Mouse (Mus musculus) left cerebral cortex, adult 2 months (tissue): ENCODE data around the gene Sorcs2. TPM values are rescaled to one million over a fixed set of nuclear protein-coding genes. Genes with fewer than 3 reads are reported as not detected.
A peak's percentile ranks its signal among the peaks of the same experiment; 100 is the strongest.

Experiments used
- DNase-seq, 2 experiments: peaks; one replicate each; pipeline ENCODE4 v3.0.0; 2021 to 2022; ENCODE audit warnings: low spot score in 2 of 2, mixed read lengths in 1 of 2; ENCODE audit errors: extremely low spot score in 1 of 2
- H3K27ac ChIP-seq: fragments of 200-600 bp; 2 replicates; pipeline ENCODE4 v1.8.1; 2022
- H3K4me3 ChIP-seq: fragments of 200-600 bp; 2 replicates; pipeline ENCODE4 v1.8.1; 2022
- CTCF ChIP-seq: fragments of 200-600 bp; IDR thresholded peaks from 2 replicates; pipeline ENCODE4 v1.8.1; 2022; ENCODE audit warnings: antibody characterized with exemption, mild to moderate bottlenecking, moderate library complexity
- intact Hi-C: fragments of 180-260 bp; cut with DNase I; formaldehyde crosslinking; loops from one replicate; pipeline ENCODE4 v1.15.1; 2025
- total RNA-seq, 2 experiments: library from RNA; stranded (reverse); gene quantifications; 2 replicates each; pipeline ENCODE4 v1.2.3; 2021

Sorcs2 gene
- total RNA-seq, 2 experiments from 2014 or later = 39.3 to 39.7 TPM

DNA sequence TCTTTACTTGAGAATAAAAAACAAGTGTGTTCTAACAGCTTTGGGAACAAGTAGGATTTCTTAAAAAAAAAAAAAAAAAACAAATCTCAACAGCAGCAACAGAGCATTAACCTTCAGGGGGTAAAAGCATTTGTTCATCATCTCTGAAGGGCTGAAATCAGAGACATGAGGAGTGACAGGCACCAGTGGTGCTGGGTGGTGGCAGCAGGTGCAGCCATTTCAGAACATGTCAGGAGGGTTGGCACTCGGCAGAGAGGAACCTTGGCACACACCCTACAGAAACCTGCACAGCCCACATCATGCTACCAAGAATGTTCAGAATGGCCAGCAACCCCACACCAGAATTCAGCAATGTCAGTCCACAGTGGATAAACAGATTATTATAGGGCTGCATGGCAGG is 198.4 kb downstream of the Sorcs2 start:
- no peak for DNase-seq
- no peak overlapping the region for H3K4me3 ChIP-seq
- TF ChIP-seq CTCF = no peak
- H3K27ac ChIP-seq = no peak overlapping the region
- intact Hi-C loops = no loop called here

GRCm38 (mm10) chr5:36195436-36195835 is 202.5 kb downstream of the Sorcs2 start:
- no peak for TF ChIP-seq CTCF
- intact Hi-C loops = no loop called here

GRCm38 (mm10) chr5:36194631-36195030 is 203.3 kb downstream of the Sorcs2 start:
- intact Hi-C loops = no loop called here
- TF ChIP-seq CTCF = no peak

More at GRCm38 (mm10) chr5:36195436-36195835, 202.5 kb downstream of the Sorcs2 start:
- DNase-seq = no peak
- Histone ChIP-seq H3K4me3 (no peak overlapping the region), H3K27ac (no peak overlapping the region)

GRCm38 (mm10) chr5:36192677-36193076 is 205.3 kb downstream of the Sorcs2 start:
- DNase-seq = no peak
- no peak overlapping the region for H3K27ac ChIP-seq
- intact Hi-C loops = no loop called here
- no peak for TF ChIP-seq CTCF
- no peak overlapping the region for H3K4me3 ChIP-seq

More at GRCm38 (mm10) chr5:36194631-36195030, 203.3 kb downstream of the Sorcs2 start:
- no peak overlapping the region for H3K4me3 ChIP-seq
- DNase-seq = no peak
- H3K27ac ChIP-seq = no peak overlapping the region

DNA sequence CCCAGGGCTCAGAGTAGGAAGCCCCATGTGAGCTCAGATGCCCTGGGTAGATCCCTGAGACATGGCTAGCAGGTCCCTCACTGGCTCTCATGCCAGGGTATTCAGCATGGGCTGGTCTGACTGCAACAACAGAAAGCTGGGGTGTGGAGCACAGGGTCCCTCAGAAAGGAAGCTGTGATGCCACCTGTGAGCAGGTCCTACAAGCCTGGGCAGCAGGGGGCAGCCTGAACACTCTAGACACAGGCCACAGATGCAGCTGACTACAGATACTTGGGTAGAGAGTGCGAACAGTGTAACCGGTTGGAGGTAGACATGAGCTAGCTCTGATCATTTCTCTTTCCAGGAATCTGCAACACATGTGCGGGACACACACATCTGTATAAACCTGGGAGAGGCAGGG is 206.1 kb downstream of the Sorcs2 start:
- Histone ChIP-seq H3K27ac (no peak overlapping the region), H3K4me3 (no peak overlapping the region)
- DNase-seq = no peak
- peak; percentile 27 for TF ChIP-seq CTCF
- intact Hi-C loops = no loop called here

DNA sequence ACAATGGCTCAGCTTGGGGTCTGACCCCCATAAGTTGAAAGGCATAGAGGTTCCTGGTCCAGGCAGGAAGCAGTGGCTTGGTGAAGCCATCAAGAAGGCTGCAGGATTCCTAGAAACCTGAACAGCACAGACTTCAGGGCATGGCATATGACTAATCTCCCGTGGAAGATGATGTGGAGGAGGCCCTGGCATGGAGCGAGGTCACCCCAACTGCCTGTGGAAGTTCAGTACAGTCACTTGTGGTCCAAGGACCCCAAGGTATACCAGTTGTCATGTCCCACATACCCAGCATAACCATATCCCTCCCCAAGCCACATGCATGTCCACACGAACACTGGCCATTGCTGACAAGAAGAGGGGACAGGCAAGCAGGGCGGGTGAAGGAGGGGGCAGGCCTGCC is 206.7 kb downstream of the Sorcs2 start:
- intact Hi-C loops = no loop called here
- Histone ChIP-seq H3K4me3 (no peak overlapping the region), H3K27ac (no peak overlapping the region)
- TF ChIP-seq CTCF = no peak
- no peak for DNase-seq

- intact Hi-C loops = no loop called here
- Histone ChIP-seq H3K27ac (no peak overlapping the region), H3K4me3 (no peak overlapping the region)
- TF ChIP-seq CTCF = no peak
- no peak for DNase-seq
Observed at GRCm38 (mm10) chr5:36188310-36188709, 209.6 kb downstream of the Sorcs2 start.

DNA sequence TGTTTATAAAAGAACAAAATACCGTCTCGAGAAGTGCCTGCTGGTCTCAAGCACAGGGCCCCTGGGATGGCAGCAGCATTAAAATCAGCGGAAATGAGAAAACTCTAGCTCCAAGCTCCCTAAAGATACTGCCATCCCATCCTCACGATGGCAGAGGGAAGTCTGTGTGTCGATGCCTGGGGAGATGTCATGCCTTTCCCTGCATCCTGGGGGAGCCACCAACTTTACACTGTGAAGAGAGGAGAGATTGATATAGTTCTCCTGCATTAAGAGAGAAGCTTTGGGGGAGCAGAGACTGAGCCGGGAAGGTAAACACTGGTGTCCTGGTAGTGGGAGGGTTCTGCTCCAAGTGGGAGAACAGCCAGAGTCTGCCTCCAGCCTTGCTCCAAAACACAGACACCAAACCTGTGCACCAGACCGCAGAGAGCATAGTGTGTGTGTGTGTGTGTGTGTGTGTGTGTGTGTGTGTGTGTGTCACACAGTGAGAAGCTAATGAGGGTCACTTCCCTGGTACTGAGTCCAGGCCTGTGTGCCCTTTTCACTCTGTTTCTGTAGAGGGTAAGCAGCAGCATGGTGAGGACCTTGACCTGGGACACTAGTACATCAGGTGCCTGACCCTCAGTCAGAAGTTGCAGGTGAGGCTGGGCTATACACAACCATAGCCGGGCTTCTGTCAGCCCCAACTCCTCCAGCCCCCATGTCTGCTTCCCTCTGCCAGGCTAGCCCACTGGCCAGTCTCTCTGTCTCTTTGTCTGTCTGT is 211.5 kb downstream of the Sorcs2 start:
- Histone ChIP-seq H3K27ac (no peak overlapping the region), H3K4me3 (no peak overlapping the region)
- intact Hi-C loops = no loop called here
- TF ChIP-seq CTCF = peak; percentile 41
- no peak for DNase-seq

GRCm38 (mm10) chr5:36182326-36182725 is 215.6 kb downstream of the Sorcs2 start:
- DNase-seq = no peak
- intact Hi-C loops = no loop called here
- Histone ChIP-seq H3K27ac (no peak overlapping the region), H3K4me3 (no peak overlapping the region)
- no peak for TF ChIP-seq CTCF

GRCm38 (mm10) chr5:36179708-36180107 is 218.2 kb downstream of the Sorcs2 start:
- no peak for DNase-seq
- intact Hi-C loops = no loop called here
- Histone ChIP-seq H3K27ac (no peak overlapping the region), H3K4me3 (no peak overlapping the region)
- TF ChIP-seq CTCF = no peak

GRCm38 (mm10) chr5:36178785-36179184 is 219.2 kb downstream of the Sorcs2 start:
- Histone ChIP-seq H3K4me3 (no peak overlapping the region), H3K27ac (no peak overlapping the region)
- intact Hi-C loops = no loop called here
- DNase-seq = no peak
- no peak for TF ChIP-seq CTCF

GRCm38 (mm10) chr5:36178215-36178614 is 219.7 kb downstream of the Sorcs2 start:
- no peak overlapping the region for H3K27ac ChIP-seq
- intact Hi-C loops = no loop called here
- TF ChIP-seq CTCF = no peak
- DNase-seq = no peak
- no peak overlapping the region for H3K4me3 ChIP-seq

- Histone ChIP-seq H3K4me3 (no peak overlapping the region), H3K27ac (no peak overlapping the region)
- no peak for DNase-seq
- intact Hi-C loops = no loop called here
- TF ChIP-seq CTCF = no peak
Observed at GRCm38 (mm10) chr5:36176873-36177272, 221.1 kb downstream of the Sorcs2 start.
